Mouse (Mus musculus) MEL (cell line): ENCODE data around the gene B3galt6. TPM values are rescaled to one million over a fixed set of nuclear protein-coding genes. Genes with fewer than 3 reads are reported as not detected.
A peak's percentile ranks its signal among the peaks of the same experiment; 100 is the strongest.

Experiments used
- DNase-seq: peaks from one replicate; pipeline ENCODE4 v3.0.0; 2011; ENCODE audit warnings: low read depth, low spot score
- H3K27ac ChIP-seq: 2 replicates; pipeline ENCODE4 v1.5.1; 2012; ENCODE audit warnings: low read depth, mild to moderate bottlenecking, control low read depth, low read length, moderate library complexity; ENCODE audit not compliant: control insufficient read depth
- H3K27me3 ChIP-seq, 2 experiments: fragments of 150-350 bp in 1 of 2; sonication (generic) in 1 of 2; 2 replicates each; pipeline ENCODE4 v1.6.1; 2012; ENCODE audit warnings: low read length in 2 of 2, mild to moderate bottlenecking in 2 of 2, improper control_type of control experiment in 1 of 2, moderate library complexity in 1 of 2; ENCODE audit not compliant: insufficient read depth in 2 of 2, control insufficient read depth in 1 of 2
- H3K36me3 ChIP-seq, 2 experiments: 2 replicates each; pipeline ENCODE4 v1.6.1; 2012 to 2014; ENCODE audit warnings: low read length in 2 of 2, improper control_type of control experiment in 1 of 2, inconsistent platforms in 1 of 2, mild to moderate bottlenecking in 1 of 2; ENCODE audit not compliant: insufficient read depth in 2 of 2, control insufficient read depth in 1 of 2
- H3K4me1 ChIP-seq, 2 experiments: fragments of 150-350 bp in 1 of 2; sonication (generic) in 1 of 2; 2 replicates each; pipeline ENCODE4 v1.6.1; 2012; ENCODE audit warnings: low read length in 2 of 2, improper control_type of control experiment in 1 of 2, mild to moderate bottlenecking in 1 of 2; ENCODE audit not compliant: insufficient read depth in 2 of 2, control insufficient read depth in 1 of 2
- H3K4me3 ChIP-seq, 2 experiments: fragments of 150-350 bp in 1 of 2; sonication (generic) in 1 of 2; 2 replicates each; pipeline ENCODE4 v1.5.1; 2012; ENCODE audit warnings: low read depth in 2 of 2, low read length in 2 of 2, mild to moderate bottlenecking in 2 of 2, moderate library complexity in 2 of 2, control low read depth in 1 of 2, improper control_type of control experiment in 1 of 2; ENCODE audit not compliant: control insufficient read depth in 1 of 2, insufficient read depth in 1 of 2
- H3K79me2 ChIP-seq: 2 replicates; pipeline ENCODE4 v1.6.1; 2012; ENCODE audit warnings: mild to moderate bottlenecking, low read length, moderate library complexity; ENCODE audit not compliant: control insufficient read depth, poor library complexity, insufficient read depth
- H3K9ac ChIP-seq: 2 replicates; pipeline ENCODE4 v1.6.1; 2012; ENCODE audit warnings: low read depth, mild to moderate bottlenecking, control low read depth, low read length, moderate library complexity; ENCODE audit not compliant: control insufficient read depth, poor library complexity, severe bottlenecking
- H3K9me3 ChIP-seq: fragments of 150-350 bp; sonication (generic); replicated peaks from 2 replicates; pipeline ENCODE4 v1.6.1; 2012; ENCODE audit warnings: mild to moderate bottlenecking, low read length, improper control_type of control experiment, moderate library complexity; ENCODE audit not compliant: insufficient read depth
- BHLHE40 ChIP-seq: IDR thresholded peaks from 2 replicates; pipeline ENCODE4 v1.6.1; 2012; ENCODE audit warnings: low read depth, mild to moderate bottlenecking, inconsistent platforms, low read length, improper control_type of control experiment, borderline replicate concordance
- CHD1 ChIP-seq: IDR thresholded peaks from 2 replicates; pipeline ENCODE4 v1.6.1; 2012; ENCODE audit warnings: low read depth, mild to moderate bottlenecking, inconsistent platforms, low read length, improper control_type of control experiment
- CHD2 ChIP-seq: IDR thresholded peaks from 2 replicates; pipeline ENCODE4 v1.6.1; 2011; ENCODE audit warnings: low read length, improper control_type of control experiment
- CTCF ChIP-seq, 3 experiments: IDR thresholded peaks in 2 of 3; conservative IDR thresholded peaks in 1 of 3; 2 replicates each; pipeline ENCODE4 v1.5.1; 2011 to 2012; ENCODE audit warnings: low read length in 3 of 3, low read depth in 2 of 3, mild to moderate bottlenecking in 2 of 3, improper control_type of control experiment in 1 of 3, inconsistent platforms in 1 of 3, mixed read lengths in 1 of 3, moderate library complexity in 1 of 3; ENCODE audit not compliant: control insufficient read depth in 1 of 3, insufficient read depth in 1 of 3, poor library complexity in 1 of 3, severe bottlenecking in 1 of 3
- ELF1 ChIP-seq: IDR thresholded peaks from 2 replicates; pipeline ENCODE4 v1.6.1; 2014; ENCODE audit warnings: low read depth, mild to moderate bottlenecking, inconsistent platforms, low read length, improper control_type of control experiment, moderate library complexity
- EP300 ChIP-seq, 2 experiments: IDR thresholded peaks; 2 replicates each; pipeline ENCODE4 v1.6.1; 2011; ENCODE audit warnings: improper control_type of control experiment in 2 of 2, low read length in 2 of 2, low read depth in 1 of 2, mild to moderate bottlenecking in 1 of 2
- ETS1 ChIP-seq: IDR thresholded peaks from 2 replicates; pipeline ENCODE4 v1.6.1; 2012; ENCODE audit warnings: low read depth, mild to moderate bottlenecking, inconsistent platforms, low read length, improper control_type of control experiment, moderate library complexity
- GATA1 ChIP-seq: IDR thresholded peaks from 2 replicates; pipeline ENCODE4 v1.6.1; 2011; ENCODE audit warnings: low read depth, low read length, improper control_type of control experiment
- HCFC1 ChIP-seq: IDR thresholded peaks from 2 replicates; pipeline ENCODE4 v1.6.1; 2012; ENCODE audit warnings: low read depth, mild to moderate bottlenecking, inconsistent platforms, low read length, improper control_type of control experiment, moderate library complexity
- MAFK ChIP-seq: IDR thresholded peaks from 2 replicates; pipeline ENCODE4 v1.6.1; 2011; ENCODE audit warnings: low read depth, mild to moderate bottlenecking, low read length, improper control_type of control experiment, borderline replicate concordance
- MAX ChIP-seq: IDR thresholded peaks from 2 replicates; pipeline ENCODE4 v1.6.1; 2011; ENCODE audit warnings: low read length, improper control_type of control experiment
- MEF2A ChIP-seq: IDR thresholded peaks from 2 replicates; pipeline ENCODE4 v1.6.1; 2014; ENCODE audit warnings: low read depth, mild to moderate bottlenecking, inconsistent platforms, low read length, improper control_type of control experiment; ENCODE audit not compliant: poor library complexity, insufficient replicate concordance, severe bottlenecking; ENCODE audit errors: extremely low read depth
- MXI1 ChIP-seq: IDR thresholded peaks from 2 replicates; pipeline ENCODE4 v1.6.1; 2011; ENCODE audit warnings: mild to moderate bottlenecking, low read depth, low read length, improper control_type of control experiment
- NELFE ChIP-seq: IDR thresholded peaks from 2 replicates; pipeline ENCODE4 v1.6.1; 2011; ENCODE audit warnings: low read depth, low read length, improper control_type of control experiment
- NRF1 ChIP-seq: IDR thresholded peaks from 2 replicates; pipeline ENCODE4 v1.6.1; 2014; ENCODE audit warnings: low read depth, mild to moderate bottlenecking, inconsistent platforms, low read length, improper control_type of control experiment, moderate library complexity; ENCODE audit not compliant: poor library complexity, insufficient read depth, severe bottlenecking
- SIN3A ChIP-seq: IDR thresholded peaks from 2 replicates; pipeline ENCODE4 v1.6.1; 2012; ENCODE audit warnings: low read length, improper control_type of control experiment, inconsistent platforms
- SMC3 ChIP-seq: IDR thresholded peaks from 2 replicates; pipeline ENCODE4 v1.6.1; 2011; ENCODE audit warnings: low read depth, low read length, improper control_type of control experiment
- TAL1 ChIP-seq: IDR thresholded peaks from 2 replicates; pipeline ENCODE4 v1.6.1; 2012; ENCODE audit warnings: mild to moderate bottlenecking, inconsistent platforms, low read length, moderate library complexity, mixed read lengths
- TBP ChIP-seq: IDR thresholded peaks from 2 replicates; pipeline ENCODE4 v1.8.0; 2011; ENCODE audit warnings: low read depth, low read length, improper control_type of control experiment
- TCF12 ChIP-seq: IDR thresholded peaks from 2 replicates; pipeline ENCODE4 v1.6.1; 2014; ENCODE audit warnings: low read depth, mild to moderate bottlenecking, inconsistent platforms, low read length, improper control_type of control experiment, moderate library complexity
- UBTF ChIP-seq: IDR thresholded peaks from 2 replicates; pipeline ENCODE4 v1.6.1; 2012; ENCODE audit warnings: low read depth, mild to moderate bottlenecking, inconsistent platforms, low read length, improper control_type of control experiment, moderate library complexity, borderline replicate concordance; ENCODE audit not compliant: insufficient read depth
- ZKSCAN1 ChIP-seq: IDR thresholded peaks from 2 replicates; pipeline ENCODE4 v1.6.1; 2012; ENCODE audit warnings: low read depth, mild to moderate bottlenecking, inconsistent platforms, low read length, improper control_type of control experiment, moderate library complexity
- polyA plus RNA-seq, 2 experiments: library from polyadenylated mRNA; stranded (reverse) in 1 of 2; unstranded in 1 of 2; fragments of >175 nt in 1 of 2; fragments of >200 nt in 1 of 2; gene quantifications; 2 replicates each; pipeline versions ENCODE4 v1.2.1 to v1.2.4; 2012; ENCODE audit warnings: low replicate concordance in 2 of 2, low read depth in 1 of 2; ENCODE audit not compliant: insufficient read length in 2 of 2, insufficient read depth in 1 of 2, missing spikeins in 1 of 2
- total RNA-seq: library from RNA; depleted of rRNA; stranded (reverse); fragments of 300-350 nt; gene quantifications from 2 replicates; pipeline ENCODE4 v1.2.3, GENCODE M21; 2012; rRNA removed

B3galt6 gene
- total and polyA plus RNA-seq, 3 experiments = 3.8 to 9.1 TPM; not detected in 1

DNA sequence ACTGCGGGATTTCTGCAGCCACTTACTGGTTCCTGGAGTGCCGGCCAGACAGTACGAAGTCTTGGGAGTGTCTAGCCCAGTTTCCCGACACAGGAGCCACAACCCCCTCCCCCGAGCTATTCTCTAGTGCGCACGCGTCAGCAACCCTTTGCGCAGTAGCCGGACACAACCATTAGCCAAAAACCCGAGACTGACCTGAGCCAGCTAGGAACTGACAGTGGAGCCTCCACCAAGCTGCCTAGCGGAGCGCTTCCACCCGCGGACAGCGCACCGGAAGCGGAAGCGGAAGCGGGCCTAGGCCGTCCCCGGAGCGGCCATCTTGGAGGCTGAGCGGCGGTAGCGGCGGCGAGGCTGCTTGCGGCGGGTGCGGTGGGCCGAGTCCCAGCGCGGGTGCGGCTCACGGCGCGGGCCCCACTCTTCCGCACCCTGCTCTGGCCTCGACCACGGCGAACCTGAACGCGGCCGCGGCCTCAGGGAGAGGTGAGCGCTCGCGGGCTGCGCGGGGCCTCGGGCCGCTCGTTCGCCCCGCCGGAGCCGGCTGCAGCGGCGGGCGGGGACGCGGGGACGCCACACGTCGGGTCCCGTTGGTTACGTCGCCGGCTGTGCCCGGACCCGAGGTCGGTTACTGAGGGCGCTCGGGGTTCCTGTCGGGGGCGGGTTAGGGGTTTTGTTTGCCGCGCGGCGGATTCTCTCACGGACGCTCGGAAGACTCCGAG, 48.8 kb downstream of the B3galt6 start, which contains the start of gene Ube2j2 (continued):
- TF ChIP-seq EP300 (IDR thresholded peaks at IDR 0.05; ENCODE audit: low read depth in 1 of 2, low read length in 2 of 2) (peak in 1 of 2 experiments; percentile 48; a peak in 2 of 4 replicates), HCFC1 (peak; percentile 96), BHLHE40 (no peak), CTCF (IDR thresholded peaks at IDR 0.05 in 2 of 3, conservative IDR thresholded peaks at IDR 0.05 in 1 of 3; ENCODE audit: control insufficient read depth in 1 of 3, insufficient read depth in 1 of 3, low read depth in 2 of 3, low read length in 3 of 3, poor library complexity in 1 of 3, severe bottlenecking in 1 of 3) (0 out of 6 replicates have a peak, but pooled peaks of 1 of the 3 experiments have one; percentile 15), ELF1 (peak; percentile 92), CHD2 (no peak), CHD1 (no peak), GATA1 (no peak), TBP (peak; percentile 76; the same call in 1 of the 2 replicates), SIN3A (peak; percentile 96), TCF12 (peak; percentile 75)
- TF ChIP-seq, all 39 proteins: peak for 22

DNA sequence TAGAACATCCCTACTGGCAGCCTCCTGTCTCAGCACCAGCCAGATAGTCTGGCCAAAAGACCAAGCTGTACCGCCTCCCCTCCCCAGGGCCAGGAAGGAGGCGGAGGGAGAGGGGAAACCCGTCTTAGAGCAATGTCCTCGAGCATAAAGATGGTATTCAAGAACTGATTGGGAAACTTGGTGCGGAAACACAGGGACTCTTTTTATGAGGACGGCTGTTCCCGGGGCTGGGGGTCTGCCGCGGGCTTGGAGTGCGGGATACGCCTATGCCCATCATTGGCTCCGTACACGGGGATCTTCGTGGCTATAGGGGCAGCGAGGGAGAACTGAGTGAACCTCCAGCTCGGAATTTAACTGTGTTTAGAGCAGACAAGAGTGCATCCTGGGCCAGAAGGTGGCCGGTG, 49.4 kb downstream of the B3galt6 start:
- peak overlapping the region; percentile 56 for H3K27ac ChIP-seq
- H3K4me1 ChIP-seq = peaks cover 3 to 11% of the 10 kb centered on the region in 2 experiments; a peak in 2 of 4 replicates
- H3K36me3 ChIP-seq = peaks cover 6 to 12% of the 10 kb centered on the region in 2 experiments; a peak in 3 of 4 replicates
- H3K9me3 ChIP-seq = no peaks in the 10 kb centered on the region
- no peak for TF ChIP-seq NRF1
- no peak for TF ChIP-seq CHD1
- no peak for TF ChIP-seq MEF2A
- no peak for TF ChIP-seq MXI1
- no peak for TF ChIP-seq ETS1
- no peak for TF ChIP-seq MAFK
- TF ChIP-seq TAL1 = no peak
- TF ChIP-seq EP300 (IDR thresholded peaks at IDR 0.05; ENCODE audit: low read depth in 1 of 2, low read length in 2 of 2) = no peak
- no peak for TF ChIP-seq ZKSCAN1
- no peak for TF ChIP-seq UBTF
- TF ChIP-seq NELFE = no peak
- TF ChIP-seq SMC3 = no peak
- TF ChIP-seq MAX = no peak
- H3K27me3 ChIP-seq = no peaks in the 10 kb centered on the region
- H3K79me2 ChIP-seq = peaks cover 44% of the 10 kb centered on the region
- no peak for DNase-seq
- peak overlapping the region; percentile 86 for H3K9ac ChIP-seq
- peak overlapping the region; percentile 76 to 82 for H3K4me3 ChIP-seq

Other genes starting within 250 kb of the B3galt6 start
- 198 and 220 TPM in 2 replicates for gene Atad3a, start 231.6 kb downstream of the B3galt6 start, total RNA-seq
- 100 to 1,000 TPM in 1 of 2 experiments, not detected in 1; 232 TPM for gene Atad3a, start 231.6 kb downstream of the B3galt6 start, polyA plus RNA-seq
- gene Vwa1, start 218.0 kb downstream of the B3galt6 start, total RNA-seq = 0.33 and 0.42 TPM in 2 replicates
- under 1 TPM in 1 of 2 experiments, not detected in 1; 0.33 TPM for gene Vwa1, start 218.0 kb downstream of the B3galt6 start, polyA plus RNA-seq
- 0.10 and 0.19 TPM in 2 replicates for gene Tmem88b, start 206.8 kb downstream of the B3galt6 start, total RNA-seq
- gene Tmem88b, start 206.8 kb downstream of the B3galt6 start, polyA plus RNA-seq = under 1 TPM in 1 of 2 experiments, not detected in 1; 0.32 TPM
- 0.12 TPM in 1 of 2 replicates, not detected in the other for gene Ankrd65, start 202.2 kb downstream of the B3galt6 start, total RNA-seq
- gene Ankrd65, start 202.2 kb downstream of the B3galt6 start, polyA plus RNA-seq = not detected
- gene Mrpl20, start 189.8 kb downstream of the B3galt6 start, total RNA-seq = 301 and 346 TPM in 2 replicates
- 100 to 1,000 TPM in 1 of 2 experiments, not detected in 1; 336 TPM for gene Mrpl20, start 189.8 kb downstream of the B3galt6 start, polyA plus RNA-seq
- gene Ccnl2, start 180.2 kb downstream of the B3galt6 start, total RNA-seq = 38.2 and 46.1 TPM in 2 replicates
- gene Ccnl2, start 180.2 kb downstream of the B3galt6 start, polyA plus RNA-seq = 100 to 1,000 TPM in 1 of 2 experiments, 10 to 100 TPM in 1; 48.6 to 103 TPM
- gene Aurkaip1, start 161.4 kb downstream of the B3galt6 start, total RNA-seq = 153 and 166 TPM in 2 replicates
- 100 to 1,000 TPM in 1 of 2 experiments, not detected in 1; 203 TPM for gene Aurkaip1, start 161.4 kb downstream of the B3galt6 start, polyA plus RNA-seq
- gene Mxra8, start 153.0 kb downstream of the B3galt6 start, total RNA-seq = not detected in 2 replicates
- gene Mxra8, start 153.0 kb downstream of the B3galt6 start, polyA plus RNA-seq = under 1 TPM in 1 of 2 experiments, not detected in 1; 0.46 TPM
- gene Dvl1, start 145.2 kb downstream of the B3galt6 start, total RNA-seq = 43.4 and 56.8 TPM in 2 replicates
- 10 to 100 TPM in 1 of 2 experiments, not detected in 1; 60.3 TPM for gene Dvl1, start 145.2 kb downstream of the B3galt6 start, polyA plus RNA-seq
- 0.52 and 0.62 TPM in 2 replicates for gene Tas1r3, start 129.3 kb downstream of the B3galt6 start, total RNA-seq
- gene Tas1r3, start 129.3 kb downstream of the B3galt6 start, polyA plus RNA-seq = 10 to 100 TPM in 1 of 2 experiments, 1 to 10 TPM in 1; 1.1 to 54.9 TPM
- gene Cptp, start 123.2 kb downstream of the B3galt6 start, total RNA-seq = 10.9 and 14.0 TPM in 2 replicates
- 10 to 100 TPM in 1 of 2 experiments, not detected in 1; 22.6 TPM for gene Cptp, start 123.2 kb downstream of the B3galt6 start, polyA plus RNA-seq
- gene Ints11, start 123.1 kb downstream of the B3galt6 start, total RNA-seq = 78.9 and 82.5 TPM in 2 replicates
- gene Ints11, start 123.1 kb downstream of the B3galt6 start, polyA plus RNA-seq = 10 to 100 TPM in 1 of 2 experiments, not detected in 1; 96.8 TPM
- gene Pusl1, start 100.9 kb downstream of the B3galt6 start, total RNA-seq = 50.0 and 65.2 TPM in 2 replicates
- gene Pusl1, start 100.9 kb downstream of the B3galt6 start, polyA plus RNA-seq = 10 to 100 TPM in 1 of 2 experiments, not detected in 1; 68.4 TPM
- gene Acap3, start 100.8 kb downstream of the B3galt6 start, total RNA-seq = 17.6 and 24.5 TPM in 2 replicates
- gene Acap3, start 100.8 kb downstream of the B3galt6 start, polyA plus RNA-seq = 10 to 100 TPM in 1 of 2 experiments, not detected in 1; 39.1 TPM
- 120 and 121 TPM in 2 replicates for gene Ube2j2, start 48.8 kb downstream of the B3galt6 start, total RNA-seq
- 100 to 1,000 TPM in 1 of 2 experiments, not detected in 1; 172 TPM for gene Ube2j2, start 48.8 kb downstream of the B3galt6 start, polyA plus RNA-seq
- 1.2 and 1.8 TPM in 2 replicates for gene C1qtnf12, start 30.3 kb downstream of the B3galt6 start, total RNA-seq
- 1 to 10 TPM in 1 of 2 experiments, not detected in 1; 2.9 TPM for gene C1qtnf12, start 30.3 kb downstream of the B3galt6 start, polyA plus RNA-seq
- 111 and 114 TPM in 2 replicates for gene Sdf4, start 223 bp upstream of the B3galt6 start, total RNA-seq
- gene Sdf4, start 223 bp upstream of the B3galt6 start, polyA plus RNA-seq = 100 to 1,000 TPM in 1 of 2 experiments, not detected in 1; 117 TPM
- gene Tnfrsf4, start 21.2 kb upstream of the B3galt6 start, total RNA-seq = 1.6 and 1.7 TPM in 2 replicates
- 1 to 10 TPM in 1 of 2 experiments, not detected in 1; 2.7 TPM for gene Tnfrsf4, start 21.2 kb upstream of the B3galt6 start, polyA plus RNA-seq
- gene Tnfrsf18, start 33.5 kb upstream of the B3galt6 start, total RNA-seq = 13.6 and 16.2 TPM in 2 replicates
- gene Tnfrsf18, start 33.5 kb upstream of the B3galt6 start, polyA plus RNA-seq = 1 to 10 TPM in 1 of 2 experiments, not detected in 1; 9.3 TPM
- gene Ttll10, start 66.8 kb upstream of the B3galt6 start, total RNA-seq = not detected in 2 replicates
- gene Ttll10, start 66.8 kb upstream of the B3galt6 start, polyA plus RNA-seq = under 1 TPM in 1 of 2 experiments, not detected in 1; 0.11 TPM
- gene 9430015G10Rik, start 117.3 kb upstream of the B3galt6 start, total RNA-seq = 27.5 and 28.7 TPM in 2 replicates
- gene 9430015G10Rik, start 117.3 kb upstream of the B3galt6 start, polyA plus RNA-seq = 10 to 100 TPM in 1 of 2 experiments, not detected in 1; 52.9 TPM
- 0.65 TPM in 2 replicates for gene Rnf223, start 137.9 kb upstream of the B3galt6 start, total RNA-seq
- 1 to 10 TPM in 1 of 2 experiments, not detected in 1; 2.5 TPM for gene Rnf223, start 137.9 kb upstream of the B3galt6 start, polyA plus RNA-seq
- gene Agrn, start 204.8 kb upstream of the B3galt6 start, total RNA-seq = 13.7 and 19.3 TPM in 2 replicates
- 10 to 100 TPM in 1 of 2 experiments, not detected in 1; 43.0 TPM for gene Agrn, start 204.8 kb upstream of the B3galt6 start, polyA plus RNA-seq
- gene Isg15, start 208.2 kb upstream of the B3galt6 start, total RNA-seq = 3.8 and 5.4 TPM in 2 replicates
- 1 to 10 TPM in 1 of 2 experiments, not detected in 1; 4.8 TPM for gene Isg15, start 208.2 kb upstream of the B3galt6 start, polyA plus RNA-seq
- 1.9 and 3.2 TPM in 2 replicates for gene AW011738, start 210.7 kb upstream of the B3galt6 start, total RNA-seq
- gene AW011738, start 210.7 kb upstream of the B3galt6 start, polyA plus RNA-seq = 1 to 10 TPM in 1 of 2 experiments, not detected in 1; 3.8 TPM
- gene Perm1, start 223.2 kb upstream of the B3galt6 start, total RNA-seq = 0.10 and 0.19 TPM in 2 replicates
- 1 to 10 TPM in 1 of 2 experiments, not detected in 1; 1.8 TPM for gene Perm1, start 223.2 kb upstream of the B3galt6 start, polyA plus RNA-seq
- gene Plekhn1, start 242.2 kb upstream of the B3galt6 start, total RNA-seq = 9.4 and 11.8 TPM in 2 replicates
- gene Plekhn1, start 242.2 kb upstream of the B3galt6 start, polyA plus RNA-seq = 10 to 100 TPM in 1 of 2 experiments, not detected in 1; 20.0 TPM
- 164 and 172 TPM in 2 replicates for gene Noc2l, start 243.4 kb upstream of the B3galt6 start, total RNA-seq
- gene Noc2l, start 243.4 kb upstream of the B3galt6 start, polyA plus RNA-seq = 100 to 1,000 TPM; 122 to 234 TPM